Mouse (Mus musculus): ENCODE data around the gene Tspan5.

Tspan5 gene

GRCm38 (mm10) chr3:138773871-138774606, 32.0 kb downstream of the Tspan5 start:
- DNase-seq = no peak

GRCm38 (mm10) chr3:138774607-138774943, 32.6 kb downstream of the Tspan5 start:
- no peak for DNase-seq

- no peak for DNase-seq
Measured at GRCm38 (mm10) chr3:138775926-138776715, 34.1 kb downstream of the Tspan5 start.

GRCm38 (mm10) chr3:138781492-138781891, 39.5 kb downstream of the Tspan5 start:
- DNase-seq = peak; percentile 61

GRCm38 (mm10) chr3:138783859-138784640, 42.1 kb downstream of the Tspan5 start:
- DNase-seq = peak; percentile 58

- DNase-seq = no peak
Measured at GRCm38 (mm10) chr3:138784641-138785025, 42.6 kb downstream of the Tspan5 start.

- peak; percentile 57 for DNase-seq
Measured at GRCm38 (mm10) chr3:138787758-138788488, 45.9 kb downstream of the Tspan5 start.

- DNase-seq = no peak
Measured at GRCm38 (mm10) chr3:138788489-138788850, 46.5 kb downstream of the Tspan5 start.

- DNase-seq = no peak
Measured at GRCm38 (mm10) chr3:138789275-138789674, 47.3 kb downstream of the Tspan5 start.

GRCm38 (mm10) chr3:138794533-138794932, 52.5 kb downstream of the Tspan5 start:
- DNase-seq = no peak

- no peak for DNase-seq
Measured at GRCm38 (mm10) chr3:138795951-138796350, 54.0 kb downstream of the Tspan5 start.

- no peak for DNase-seq
Measured at GRCm38 (mm10) chr3:138796583-138796982, 54.6 kb downstream of the Tspan5 start.

- DNase-seq = peak; percentile 36
Measured at GRCm38 (mm10) chr3:138800664-138801411, 58.8 kb downstream of the Tspan5 start.

GRCm38 (mm10) chr3:138801661-138802060, 59.7 kb downstream of the Tspan5 start:
- no peak for DNase-seq

- no peak for DNase-seq
Measured at GRCm38 (mm10) chr3:138802722-138803443, 60.9 kb downstream of the Tspan5 start.

- DNase-seq = no peak
Measured at GRCm38 (mm10) chr3:138803444-138804085, 61.6 kb downstream of the Tspan5 start.

GRCm38 (mm10) chr3:138804104-138805048, 62.4 kb downstream of the Tspan5 start:
- no peak for DNase-seq

GRCm38 (mm10) chr3:138807795-138808194, 65.8 kb downstream of the Tspan5 start:
- no peak for DNase-seq

GRCm38 (mm10) chr3:138809509-138809908, 67.5 kb downstream of the Tspan5 start:
- DNase-seq = no peak

- DNase-seq = no peak
Measured at GRCm38 (mm10) chr3:138812565-138812964, 70.6 kb downstream of the Tspan5 start.

All from lung, postnatal 10 days (tissue).